Mouse (Mus musculus): ENCODE measurements at regions not wholly inside any gene's neighbourhood (a gene's known extent, or its start where the extent isn't known, plus 50 kb on each side); places are given as distances from the start of the nearest gene placed in this dataset.

DNA sequence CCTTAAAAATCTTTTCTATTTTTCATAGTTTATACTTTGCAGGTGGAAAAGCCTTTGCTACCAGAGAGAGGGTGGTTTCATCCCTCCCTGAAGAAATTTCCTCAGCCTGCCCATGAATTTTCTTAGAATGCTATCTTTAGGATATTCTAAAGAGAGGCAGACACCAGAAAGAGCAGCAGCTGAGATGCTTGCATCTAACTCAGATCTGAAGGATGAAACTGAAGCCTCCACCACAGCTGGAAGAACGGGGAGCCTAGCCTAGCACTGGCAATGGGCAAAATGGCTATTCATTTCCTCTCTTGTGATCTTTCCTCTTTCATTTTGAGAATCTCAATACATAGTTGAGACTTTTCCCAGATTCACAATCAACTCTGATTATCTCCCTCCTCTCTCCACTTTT is 640.0 kb upstream of the Zeb2 start:
- no peak for DNase-seq (ENCODE audit: low spot score in 2 of 2)

GRCm38 (mm10) chr2:45756395-45756794 is 639.2 kb upstream of the Zeb2 start:
- DNase-seq (ENCODE audit: low spot score in 2 of 2): no peak

DNA sequence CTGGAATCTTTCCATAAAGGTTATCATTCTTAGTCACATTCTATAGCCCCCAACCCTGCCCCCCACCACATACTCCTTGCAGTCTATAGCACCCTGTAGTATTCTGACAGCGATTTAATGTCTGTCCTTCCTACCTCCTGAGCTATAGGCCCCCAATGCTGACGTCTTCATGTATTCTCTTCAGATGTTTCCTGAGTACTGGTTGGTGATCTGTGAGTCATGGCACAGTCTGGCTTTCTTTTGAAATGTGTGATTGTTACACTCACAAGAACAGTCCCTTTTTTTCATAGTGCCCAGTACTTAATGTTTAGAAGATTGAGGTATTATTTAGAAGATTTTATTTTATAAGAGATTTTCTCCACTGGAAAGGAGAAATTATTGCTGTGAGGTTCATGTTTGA is 634.6 kb upstream of the Zeb2 start:
- DNase-seq (ENCODE audit: low spot score in 2 of 2): no peak

DNA sequence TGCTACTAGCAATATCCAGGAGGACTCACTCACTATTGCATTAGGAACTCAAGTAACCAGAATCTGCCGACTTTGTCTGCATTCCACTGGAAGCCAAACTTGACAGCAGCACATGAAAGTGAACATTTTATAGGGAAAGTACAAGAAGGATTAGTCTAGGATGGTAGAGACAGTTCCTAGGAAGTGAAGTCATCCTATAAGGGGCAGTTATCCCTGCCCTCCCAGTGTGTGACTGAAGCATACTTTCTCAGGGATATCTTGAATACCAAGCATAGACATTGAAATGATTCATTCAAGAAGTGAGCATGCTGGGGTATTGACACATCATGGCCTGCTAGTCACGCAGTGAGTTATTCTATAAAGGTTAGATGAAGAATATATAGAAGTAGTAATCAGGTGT is 632.2 kb upstream of the Zeb2 start:
- no peak for DNase-seq (ENCODE audit: low spot score in 2 of 2)

GRCm38 (mm10) chr2:45747263-45748236 is 630.4 kb upstream of the Zeb2 start:
- DNase-seq (ENCODE audit: low spot score in 2 of 2): no peak

DNA sequence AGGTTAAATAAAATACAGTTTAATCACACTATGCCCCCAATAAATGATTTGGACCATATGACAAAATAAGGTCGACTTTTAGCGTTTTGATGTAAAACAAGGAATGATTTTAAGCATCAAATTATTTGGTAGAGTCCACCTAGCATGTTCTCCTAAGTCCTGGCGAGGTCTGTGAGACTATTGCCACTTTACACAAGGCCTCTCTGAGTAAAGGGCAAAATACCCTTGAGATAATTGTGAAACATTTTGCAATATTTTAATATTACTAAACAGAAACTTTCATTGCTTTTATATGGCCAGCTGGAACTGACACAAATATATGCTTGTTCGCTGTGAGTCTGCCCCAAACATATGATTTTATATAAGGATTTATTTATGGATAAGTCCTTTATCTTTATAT is 629.4 kb upstream of the Zeb2 start:
- DNase-seq (ENCODE audit: low spot score in 2 of 2): no peak

GRCm38 (mm10) chr2:45736278-45736677 is 619.1 kb upstream of the Zeb2 start:
- no peak for DNase-seq (ENCODE audit: low spot score in 2 of 2)

DNA sequence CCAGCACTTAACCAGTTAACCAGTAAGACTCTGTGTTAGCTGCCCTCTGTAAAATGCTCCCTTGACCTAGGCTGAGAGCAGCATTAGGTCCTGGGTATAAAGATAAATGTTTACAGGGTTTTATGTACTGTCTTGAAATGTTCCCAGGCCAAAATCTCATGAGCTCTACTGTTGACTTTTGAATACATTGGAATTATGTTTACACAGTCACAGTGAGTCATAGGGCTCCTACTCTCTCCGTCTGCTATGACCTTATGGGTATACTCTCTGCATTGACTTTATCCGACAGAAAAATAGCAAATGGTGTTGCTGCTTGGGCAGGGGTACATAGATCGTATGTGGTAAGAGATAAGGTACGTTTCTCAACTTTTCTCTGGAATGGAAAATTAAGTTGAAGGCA is 596.8 kb upstream of the Zeb2 start:
- no peak for DNase-seq (ENCODE audit: low spot score in 2 of 2)

DNA sequence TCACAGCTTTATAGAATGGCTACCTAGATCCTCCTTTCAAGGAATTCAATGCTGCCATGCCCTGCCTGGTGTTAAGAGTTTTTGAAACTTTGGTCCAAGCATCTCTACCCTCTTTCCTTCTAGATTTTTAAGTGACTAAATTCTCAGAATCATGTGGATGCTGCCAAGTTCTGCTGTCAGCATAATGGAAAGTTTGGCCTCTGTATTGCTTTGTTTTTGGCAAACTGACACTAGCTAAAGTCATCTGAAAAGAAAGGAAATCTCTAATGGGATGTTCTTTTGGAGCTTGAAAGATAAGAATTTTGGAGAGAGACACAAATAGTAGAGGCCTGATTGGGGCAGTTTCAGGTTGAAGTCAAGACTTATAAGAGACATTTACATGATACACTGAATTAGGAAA is 589.8 kb upstream of the Zeb2 start:
- no peak for DNase-seq (ENCODE audit: low spot score in 2 of 2)

DNA sequence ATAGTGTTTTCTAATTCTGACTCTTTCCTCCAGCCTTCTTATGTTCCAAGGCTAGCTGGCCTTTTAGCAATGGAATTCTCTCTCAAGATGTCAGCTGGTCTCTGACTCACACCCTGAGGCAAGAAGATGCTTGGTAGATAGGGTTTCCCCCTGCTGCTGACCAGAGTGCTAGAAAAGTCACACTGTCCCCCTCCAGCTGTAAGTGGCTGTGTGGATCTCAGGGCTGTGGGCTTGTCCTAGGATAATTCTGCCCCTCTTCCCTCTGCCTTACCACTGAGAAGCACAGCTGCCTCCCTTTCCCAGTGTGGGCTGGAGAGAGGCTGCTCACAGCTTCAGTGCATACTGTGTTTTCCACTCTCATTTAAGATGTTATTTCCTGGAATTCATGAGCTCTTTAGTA is 585.3 kb upstream of the Zeb2 start:
- DNase-seq (ENCODE audit: low spot score in 2 of 2): no peak

GRCm38 (mm10) chr2:45700578-45700977 is 583.4 kb upstream of the Zeb2 start:
- no peak for DNase-seq (ENCODE audit: low spot score in 2 of 2)

- no peak for DNase-seq (ENCODE audit: low spot score in 2 of 2)
These were observed 576.3 kb upstream of the Zeb2 start for GRCm38 (mm10) chr2:45693291-45694020.

- no peak for DNase-seq (ENCODE audit: low spot score in 2 of 2)
These were observed 575.6 kb upstream of the Zeb2 start for GRCm38 (mm10) chr2:45692819-45693218.

GRCm38 (mm10) chr2:45688996-45689395 is 571.8 kb upstream of the Zeb2 start:
- DNase-seq (ENCODE audit: low spot score in 2 of 2): no peak

GRCm38 (mm10) chr2:45681251-45681650 is 564.1 kb upstream of the Zeb2 start:
- DNase-seq (ENCODE audit: low spot score in 2 of 2): no peak

GRCm38 (mm10) chr2:45679101-45679895 is 562.1 kb upstream of the Zeb2 start:
- no peak for DNase-seq (ENCODE audit: low spot score in 2 of 2)

DNA sequence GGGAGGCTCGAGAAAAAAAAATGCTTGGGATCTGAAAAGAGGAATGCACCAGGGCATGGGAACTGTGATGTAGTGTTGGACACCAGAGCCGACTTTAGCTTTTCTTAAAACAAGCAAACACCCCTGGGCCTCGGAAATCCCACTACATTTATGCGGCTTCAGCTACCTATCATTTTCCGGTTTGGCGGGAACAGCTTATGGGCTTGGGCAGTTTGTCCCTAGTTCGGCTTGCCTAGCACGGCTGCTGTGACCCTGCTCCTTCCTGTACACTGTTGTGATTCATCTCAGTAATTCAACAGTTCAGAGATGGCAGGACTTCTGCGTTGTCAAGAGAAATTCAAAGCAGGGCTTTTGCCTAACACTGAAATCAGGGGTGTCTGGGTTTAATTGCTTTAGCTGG is 561.5 kb upstream of the Zeb2 start:
- DNase-seq (ENCODE audit: low spot score in 2 of 2): peak in 1 of 2 experiments; percentile 15

DNA sequence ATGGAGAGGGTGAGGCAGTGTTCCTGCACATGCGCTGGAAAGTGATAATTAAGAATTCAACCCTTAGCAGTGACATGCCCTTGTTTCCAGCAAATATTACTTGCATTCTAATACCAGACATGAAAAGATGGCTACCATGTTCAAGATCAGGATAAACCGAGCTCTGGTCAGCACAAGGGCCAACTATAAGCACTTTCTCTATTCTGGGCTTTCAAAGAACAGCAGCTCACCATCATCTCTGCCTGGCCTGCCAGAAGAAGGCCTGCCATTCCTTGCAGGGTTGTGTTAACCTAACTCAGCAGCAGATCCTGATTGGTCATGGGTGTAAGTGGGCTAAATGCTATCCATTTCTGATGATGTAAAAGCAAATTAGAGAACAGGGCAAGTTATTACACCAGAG is 558.6 kb upstream of the Zeb2 start:
- DNase-seq (ENCODE audit: low spot score in 2 of 2): no peak

GRCm38 (mm10) chr2:45656011-45656410 is 538.8 kb upstream of the Zeb2 start:
- DNase-seq (ENCODE audit: low spot score in 2 of 2): no peak

GRCm38 (mm10) chr2:45654693-45655092 is 537.5 kb upstream of the Zeb2 start:
- no peak for DNase-seq (ENCODE audit: low spot score in 2 of 2)

DNA sequence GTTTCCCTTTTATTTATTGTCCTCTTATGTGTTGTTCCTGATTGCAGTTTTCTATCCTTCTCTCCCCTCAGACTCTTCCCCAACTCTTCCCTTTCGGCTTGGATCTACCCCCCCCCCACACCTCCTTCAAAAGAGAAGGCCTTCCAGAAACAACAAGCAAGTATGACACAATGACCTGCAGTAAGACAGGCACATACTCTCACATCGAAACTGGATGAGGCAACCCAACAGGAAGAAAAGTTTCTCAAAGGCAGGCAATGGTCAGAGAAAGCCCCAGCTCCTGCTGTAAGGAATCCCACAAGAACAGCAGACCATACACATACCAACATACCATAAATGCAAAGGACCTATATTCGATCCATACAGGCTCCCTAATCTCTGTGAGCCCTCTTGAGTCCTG is 535.8 kb upstream of the Zeb2 start:
- DNase-seq (ENCODE audit: low spot score in 2 of 2): no peak

Data from layer of hippocampus, postnatal 14 days (tissue).